Mouse (Mus musculus) erythroblast, embryonic 14.5 days (primary cell): ENCODE data around the gene Bcl10. TPM values are rescaled to one million over a fixed set of nuclear protein-coding genes. Genes with fewer than 3 reads are reported as not detected.
"Not testable (repeated sequence)": the region's sequence is repeated elsewhere in the genome, so short reads cannot be mapped to it uniquely, and the experiment has no call there.

Source experiments
- H3K27me3 ChIP-seq: 2 replicates; pipeline ENCODE4 v1.6.1; 2012; ENCODE audit warnings: inconsistent platforms; ENCODE audit not compliant: control insufficient read depth
- H3K36me3 ChIP-seq: 2 replicates; pipeline ENCODE4 v1.6.1; 2012; ENCODE audit warnings: mild to moderate bottlenecking, inconsistent platforms; ENCODE audit not compliant: control insufficient read depth
- H3K4me1 ChIP-seq: 2 replicates; pipeline ENCODE4 v1.6.1; 2012; ENCODE audit warnings: inconsistent platforms; ENCODE audit not compliant: control insufficient read depth
- H3K4me3 ChIP-seq: replicated peaks from 2 replicates; pipeline ENCODE3; 2012; ENCODE audit warnings: moderate library complexity, mild to moderate bottlenecking, inconsistent platforms
- H3K9me3 ChIP-seq: 2 replicates; pipeline ENCODE4 v1.6.1; 2012; ENCODE audit warnings: low read length, inconsistent platforms, mixed read lengths; ENCODE audit not compliant: control insufficient read depth
- GATA1 ChIP-seq: IDR thresholded peaks from 2 replicates; pipeline ENCODE4 v1.6.1; 2012; ENCODE audit warnings: low read length, inconsistent platforms, mixed read lengths
- TAL1 ChIP-seq: IDR thresholded peaks from 3 replicates; pipeline ENCODE4 v1.6.1; 2012; ENCODE audit warnings: low read length, inconsistent platforms, mixed read lengths
- polyA plus RNA-seq: library from polyadenylated mRNA; stranded (reverse); fragments of >175 nt; gene quantifications from 2 replicates; pipeline ENCODE4 v1.2.3, GENCODE M21; 2012

Gene Bcl10
- polyA plus RNA-seq, 1 experiment, result 1.2 TPM

- TF ChIP-seq TAL1 (no peak), GATA1 (no peak)
- Histone ChIP-seq H3K4me1 (no peaks in the 10 kb centered on the region), H3K27me3 (no peaks in the 10 kb centered on the region), H3K4me3 (no peak overlapping the region), H3K36me3 (no peaks in the 10 kb centered on the region), H3K9me3 (no peaks in the 10 kb centered on the region)
Measured at GRCm38 (mm10) chr3:145904850-145905776, 17.5 kb upstream of the Bcl10 start.

- H3K9me3 ChIP-seq, result no peaks in the 10 kb centered on the region
- no peaks in the 10 kb centered on the region for H3K36me3 ChIP-seq
- H3K27me3 ChIP-seq, result no peaks in the 10 kb centered on the region
- H3K4me3 ChIP-seq, result no peak overlapping the region
- H3K4me1 ChIP-seq, result no peaks in the 10 kb centered on the region
- no peak for TF ChIP-seq TAL1
- no peak for TF ChIP-seq GATA1
Measured at GRCm38 (mm10) chr3:145906582-145906981, 16.0 kb upstream of the Bcl10 start.

GRCm38 (mm10) chr3:145912512-145912911 is 10.1 kb upstream of the Bcl10 start:
- TF ChIP-seq GATA1, result no peak
- TF ChIP-seq TAL1, result no peak
- Histone ChIP-seq H3K9me3 (no peaks in the 10 kb centered on the region), H3K27me3 (no peaks in the 10 kb centered on the region), H3K4me1 (no peaks in the 10 kb centered on the region), H3K36me3 (no peaks in the 10 kb centered on the region), H3K4me3 (no peak overlapping the region)

DNA sequence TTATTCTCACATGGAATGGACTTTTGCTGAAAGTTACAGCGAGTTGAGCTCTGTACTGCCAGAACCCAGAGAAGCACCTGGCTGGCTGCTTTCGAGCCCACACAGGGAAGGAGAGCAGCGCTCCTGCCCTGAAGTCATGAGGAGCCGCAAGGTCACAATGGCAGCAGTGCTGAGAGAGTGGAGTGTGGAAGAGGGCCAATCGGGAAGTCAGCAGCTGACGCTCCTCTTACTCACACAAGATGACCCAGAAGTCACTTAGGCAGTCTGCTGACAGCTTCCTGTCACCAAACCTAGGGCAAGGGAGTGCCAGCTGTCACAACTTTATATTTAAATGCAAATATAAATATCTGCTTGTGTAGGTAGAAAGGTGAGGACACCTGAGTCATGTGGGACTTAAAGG is 9.3 kb upstream of the Bcl10 start:
- H3K9me3 ChIP-seq, result peaks cover under 1% of the 10 kb centered on the region; the same call in 1 of the 2 replicates
- TF ChIP-seq TAL1 (no peak), GATA1 (no peak)

GRCm38 (mm10) chr3:145913942-145914341 is 8.7 kb upstream of the Bcl10 start:
- not testable (repeated sequence) for H3K36me3 ChIP-seq, H3K4me1 ChIP-seq, H3K4me3 ChIP-seq, H3K9me3 ChIP-seq, H3K27me3 ChIP-seq

More for the DNA sequence above, 9.3 kb upstream of the Bcl10 start:
- Histone ChIP-seq H3K4me1 (no peaks in the 10 kb centered on the region), H3K4me3 (no peak overlapping the region), H3K36me3 (no peaks in the 10 kb centered on the region), H3K27me3 (no peaks in the 10 kb centered on the region)

- no peaks in the 10 kb centered on the region for H3K4me1 ChIP-seq
- peaks cover 3% of the 10 kb centered on the region; the same call in 1 of the 2 replicates for H3K9me3 ChIP-seq
- TF ChIP-seq GATA1, result no peak
- no peak for TF ChIP-seq TAL1
- H3K36me3 ChIP-seq, result no peaks in the 10 kb centered on the region
- no peaks in the 10 kb centered on the region for H3K27me3 ChIP-seq
- H3K4me3 ChIP-seq, result no peak overlapping the region
Measured at GRCm38 (mm10) chr3:145916374-145916773, 6.2 kb upstream of the Bcl10 start.

GRCm38 (mm10) chr3:145916826-145917225 is 5.8 kb upstream of the Bcl10 start:
- TF ChIP-seq GATA1 (no peak), TAL1 (no peak)
- Histone ChIP-seq H3K4me1 (no peaks in the 10 kb centered on the region), H3K4me3 (no peak overlapping the region), H3K9me3 (peaks cover 3% of the 10 kb centered on the region; the same call in 1 of the 2 replicates), H3K36me3 (no peaks in the 10 kb centered on the region), H3K27me3 (no peaks in the 10 kb centered on the region)

GRCm38 (mm10) chr3:145922971-145923370 is 367 bp downstream of the Bcl10 start:
- Histone ChIP-seq H3K27me3 (no peaks in the 10 kb centered on the region; the same call in 1 of the 2 replicates), H3K4me3 (peak overlapping the region; percentile 88)
- no peak for TF ChIP-seq TAL1
- TF ChIP-seq GATA1, result no peak

GRCm38 (mm10) chr3:145923874-145924577 is 1.4 kb downstream of the Bcl10 start:
- Histone ChIP-seq H3K4me3 (peak overlapping the region; percentile 88), H3K4me1 (peaks cover 36% of the 10 kb centered on the region), H3K36me3 (peaks cover 20% of the 10 kb centered on the region), H3K9me3 (no peaks in the 10 kb centered on the region), H3K27me3 (no peaks in the 10 kb centered on the region; the same call in 1 of the 2 replicates)
- no peak for TF ChIP-seq TAL1
- no peak for TF ChIP-seq GATA1

More at GRCm38 (mm10) chr3:145922971-145923370, 367 bp downstream of the Bcl10 start:
- Histone ChIP-seq H3K36me3 (peaks cover 11% of the 10 kb centered on the region), H3K9me3 (peaks cover 3% of the 10 kb centered on the region; the same call in 1 of the 2 replicates), H3K4me1 (peaks cover 35% of the 10 kb centered on the region)
